In genomic region chr7:99101767-99102593, GRCm38 (mm10) we compare ENCODE assay signal across 10 mouse cellular contexts. TPM values are rescaled to one million over a fixed set of nuclear protein-coding genes. Genes with fewer than 3 reads are reported as not detected.
DNase-seq lines count a peak whose midpoint lies in the region; ATAC-seq and TF ChIP-seq lines count a peak whose summit lies in the region.
"Had no signal": no experiment of that assay in that cellular context is flagged by ENCODE, and none has a peak within 500 bp of the region (broad histone marks: within the 10 kb centered on the region; RNA-seq: fewer than 3 reads in every experiment).

No protein-coding gene starts in this region.

- intact Hi-C loops in heart, postnatal 25 days (cut with DNase I): no loop called here

- no peak overlapping the region for H3K27ac ChIP-seq in heart, embryonic 16.5 days (ENCODE audit: low read length)
- H3K27ac ChIP-seq in limb, embryonic 10.5 days: 0 out of 2 replicates have a peak overlapping the region, but pooled peaks have one; percentile 42
- H3K27ac ChIP-seq in small intestine, adult 2 months (ENCODE audit: insufficient read depth, low read depth, low read length): peak overlapping the region; percentile 66
- no peak overlapping the region for H3K27ac ChIP-seq in thymus, adult 2 months (ENCODE audit: control insufficient read depth, insufficient read depth, low read length)

- no peak for TF ChIP-seq POLR2A in small intestine, adult 2 months (IDR thresholded peaks at IDR 0.05; ENCODE audit: low read depth, low read length)
- TF ChIP-seq POLR2A in thymus, adult 2 months (IDR thresholded peaks at IDR 0.05; ENCODE audit: control insufficient read depth, extremely low read depth, insufficient read depth, low read length, poor library complexity): no peak

- no peak overlapping the region for H3K4me2 ChIP-seq in heart, embryonic 16.5 days (ENCODE audit: low read depth, low read length)

- no peak for DNase-seq in heart, postnatal 25 days (ENCODE audit: low spot score)
- no peak for DNase-seq in limb, embryonic 10.5 days (ENCODE audit: low spot score)
- no peak for DNase-seq in urinary bladder, postnatal 14 days (ENCODE audit: low spot score)
- DNase-seq in cerebellum, adult 9-11 months: no peak
- DNase-seq in thymus, adult 2 months: no peak
- DNase-seq: cerebellum, postnatal 14 days; right cerebral cortex, postnatal 25 days had no signal

- peaks cover 12% of the 10 kb centered on the region for H3K4me1 ChIP-seq in heart, embryonic 16.5 days (ENCODE audit: control insufficient read depth, insufficient read depth, low read length)
- H3K4me1 ChIP-seq in limb, embryonic 10.5 days: peaks cover 33% of the 10 kb centered on the region
- H3K4me1 ChIP-seq in small intestine, adult 2 months (ENCODE audit: control insufficient read depth, insufficient read depth, insufficient read length, low read length): peaks cover 25% of the 10 kb centered on the region
- peaks cover 14% of the 10 kb centered on the region for H3K4me1 ChIP-seq in thymus, adult 2 months (replicated peaks; ENCODE audit: control insufficient read depth, insufficient read depth, low read length)

- H3K36me3 ChIP-seq in heart, embryonic 16.5 days (ENCODE audit: control insufficient read depth, insufficient read depth): peaks cover 4% of the 10 kb centered on the region; the same call in 1 of the 2 replicates
- peaks cover 11% of the 10 kb centered on the region for H3K36me3 ChIP-seq in limb, embryonic 10.5 days
- H3K36me3 ChIP-seq in small intestine, adult 2 months (ENCODE audit: control insufficient read depth, insufficient read depth, low read length): peaks cover 12% of the 10 kb centered on the region
- H3K36me3 ChIP-seq in thymus, adult 2 months (ENCODE audit: control insufficient read depth, insufficient read depth, low read length): peaks cover 21% of the 10 kb centered on the region

- no peak overlapping the region for H3K9ac ChIP-seq in heart, embryonic 16.5 days (ENCODE audit: low read length)

- H3K9me3 ChIP-seq in heart, embryonic 16.5 days (replicated peaks; ENCODE audit: control insufficient read depth, low read length): no peaks in the 10 kb centered on the region
- no peaks in the 10 kb centered on the region for H3K9me3 ChIP-seq in limb, embryonic 10.5 days (replicated peaks)

- no peak overlapping the region for H3K4me3 ChIP-seq in heart, embryonic 16.5 days (ENCODE audit: low read length)
- H3K4me3 ChIP-seq in limb, embryonic 10.5 days: no peak overlapping the region
- H3K4me3 ChIP-seq in small intestine, adult 2 months (ENCODE audit: low read depth, low read length): no peak overlapping the region
- no peak overlapping the region for H3K4me3 ChIP-seq in thymus, adult 2 months (ENCODE audit: control insufficient read depth, insufficient read depth, low read length)

- H3K27me3 ChIP-seq in heart, embryonic 16.5 days (ENCODE audit: control insufficient read depth, insufficient read depth, low read length): no peaks in the 10 kb centered on the region
- H3K27me3 ChIP-seq in limb, embryonic 10.5 days (ENCODE audit: low read depth, poor library complexity, severe bottlenecking): no peaks in the 10 kb centered on the region
- no peaks in the 10 kb centered on the region for H3K27me3 ChIP-seq in small intestine, adult 2 months (ENCODE audit: control insufficient read depth, insufficient read depth, low read length)
- H3K27me3 ChIP-seq in thymus, adult 2 months (ENCODE audit: control insufficient read depth, insufficient read depth, low read length): no peaks in the 10 kb centered on the region

- no peak for TF ChIP-seq CTCF in small intestine, adult 2 months (IDR thresholded peaks at IDR 0.05; ENCODE audit: extremely low read depth, insufficient read length, insufficient replicate concordance, low read depth, low read length)
- TF ChIP-seq CTCF in thymus, adult 2 months (IDR thresholded peaks at IDR 0.05; ENCODE audit: borderline replicate concordance, control insufficient read depth, extremely low read depth, insufficient read depth, low read length, poor library complexity): no peak

- 46% methylated on average over 11 of the region's 11 CpGs for WGBS in heart, embryonic 16.5 days
- WGBS in limb, embryonic 10.5 days: 32% methylated on average over 11 of the region's 11 CpGs
- 20% methylated on average over 11 of the region's 11 CpGs for whole genome bisulfite sequencing in small intestine, adult 2 months
- 70% methylated on average over 11 of the region's 11 CpGs for WGBS in thymus, adult 2 months

- ATAC-seq in heart, embryonic 16.5 days (replicated peaks; ENCODE audit: extremely low read depth, insufficient read depth, low FRiP score): 0 out of 2 replicates have a peak, but pooled peaks have one; percentile 16
- peak; percentile 90 for ATAC-seq in granulocyte monocyte progenitor cell, adult 5-6 weeks (replicated peaks; ENCODE audit: poor library complexity, severe bottlenecking)

RNA-seq across cellular contexts. Expression of gene Uvrag, which starts 39.0 kb away (rescaled TPM):
- 16.3 and 17.3 TPM in 2 replicates for polyA plus RNA-seq in heart, embryonic 16.5 days (2015; fragmentation: Nextera tagmentation; extraction: Ambion mirVana)
- total RNA-seq in heart, postnatal 25 days (2021): 10 to 100 TPM; 24.9 to 26.3 TPM
- total RNA-seq in granulocyte monocyte progenitor cell, adult 5-6 weeks (2014; fragmentation: Nextera tagmentation): 25.7 and 31.0 TPM in 2 replicates
- 26.8 and 38.7 TPM in 2 replicates for total RNA-seq in granulocyte monocyte progenitor cell, adult 5-6 weeks (2017)
- polyA plus RNA-seq in limb, embryonic 10.5 days (2016; fragmentation: Nextera tagmentation; extraction: Ambion mirVana): 10.5 and 12.0 TPM in 2 replicates
- polyA plus RNA-seq in small intestine, adult 2 months (2012; rRNA removed): 14.8 and 28.2 TPM in 2 replicates
- polyA plus RNA-seq in thymus, adult 2 months (2012; rRNA removed): 74.6 and 144 TPM in 2 replicates

Comparison
In these comparisons a context has a peak if more than half of its experiments do, and no peak if none do; other contexts are left out.
1. H3K27ac ChIP-seq: peak in limb, embryonic 10.5 days (single experiment) and small intestine, adult 2 months (single experiment); none in heart, embryonic 16.5 days (single experiment) and thymus, adult 2 months (single experiment).